Mouse (Mus musculus): Measurements from ENCODE around the gene Fbf1.

DNA sequence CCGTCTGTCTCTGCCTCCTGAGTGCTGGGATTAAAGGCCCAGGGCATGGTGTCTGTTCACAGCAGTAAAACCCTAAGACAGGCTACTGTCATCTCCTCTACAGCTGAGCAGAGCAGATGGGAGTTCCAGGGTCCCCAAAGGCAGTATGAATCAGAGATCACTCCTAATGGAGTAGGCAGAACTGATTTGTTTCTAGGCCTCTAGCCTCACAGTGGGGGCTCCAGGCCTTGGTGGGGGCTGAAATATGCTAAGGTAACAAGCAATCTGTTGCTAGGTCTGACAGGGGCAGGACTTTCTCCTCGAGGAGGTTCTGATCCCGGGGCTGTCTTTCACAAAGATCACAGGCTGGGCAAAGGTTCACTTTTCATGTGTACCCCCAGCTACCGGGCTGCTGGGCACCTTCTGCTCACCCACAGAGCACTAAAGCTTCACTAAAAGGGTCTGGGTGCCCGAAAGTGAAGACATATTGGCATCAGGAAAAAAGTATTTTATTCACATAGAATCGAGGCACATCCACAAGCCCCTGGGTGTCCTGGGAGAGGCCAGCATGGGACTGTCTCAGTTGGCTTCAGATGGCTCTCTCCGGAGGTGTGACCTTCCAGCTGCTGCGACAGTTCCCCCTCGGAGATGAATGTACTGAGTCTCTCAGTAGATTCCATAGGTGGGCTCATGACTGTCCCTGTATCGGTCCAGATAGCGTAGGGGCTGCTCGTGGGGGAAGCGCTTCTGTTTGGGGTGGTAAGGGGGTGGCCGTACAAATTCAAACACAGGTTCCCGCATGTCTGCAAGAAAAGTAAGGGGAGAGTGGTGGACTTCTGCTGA is 36.4 kb downstream of the Fbf1 start:
- TF ChIP-seq CTCF (IDR thresholded peaks at IDR 0.05; ENCODE audit: insufficient read depth, low read depth, low read length), result no peak
- TF ChIP-seq POLR2A (IDR thresholded peaks at IDR 0.05; ENCODE audit: insufficient read depth, low read depth, low read length), result no peak
